In genomic region chr14:57746001-57746771, GRCm38 (mm10) we compare ENCODE assay signal across 8 mouse cellular contexts. TPM values are rescaled to one million over a fixed set of nuclear protein-coding genes. Genes with fewer than 3 reads are reported as not detected.
DNase-seq lines count a peak whose midpoint lies in the region; ATAC-seq and TF ChIP-seq lines count a peak whose summit lies in the region.

Gm49361 (minus strand) TSS chr14:57746103.

- no peak for TF ChIP-seq EP300 in ES-Bruce4 (IDR thresholded peaks at IDR 0.05; ENCODE audit: insufficient read depth, low read depth, low read length)
- TF ChIP-seq EP300 in stomach, postnatal 0 days (optimal IDR thresholded peaks at IDR 0.05), result no peak

- H3K4me3 ChIP-seq in ES-Bruce4 (ENCODE audit: low read depth, low read length), result peak within 1 kb of the TSS; percentile 74
- H3K4me3 ChIP-seq in forebrain, embryonic 14.5 days (ENCODE audit: low read depth, low read length), result peak within 1 kb of the TSS; percentile 87
- H3K4me3 ChIP-seq in liver, embryonic 16.5 days (ENCODE audit: low read depth, low read length), result peak within 1 kb of the TSS; percentile 83
- peak within 1 kb of the TSS; percentile 93 for H3K4me3 ChIP-seq in neural tube, embryonic 12.5 days
- peak within 1 kb of the TSS; percentile 96 for H3K4me3 ChIP-seq in stomach, postnatal 0 days (ENCODE audit: low read depth, low read length)

- TF ChIP-seq POLR2A in ES-Bruce4 (IDR thresholded peaks at IDR 0.05; ENCODE audit: insufficient read depth, low read length), result no peak

- no peaks in the 10 kb centered on the region for H3K9me3 ChIP-seq in ES-Bruce4 (replicated peaks; ENCODE audit: control insufficient read depth, insufficient read depth, low read length, poor library complexity, severe bottlenecking)
- H3K9me3 ChIP-seq in forebrain, embryonic 14.5 days (replicated peaks; ENCODE audit: control insufficient read depth, low read length), result no peaks in the 10 kb centered on the region
- no peaks in the 10 kb centered on the region for H3K9me3 ChIP-seq in liver, embryonic 16.5 days (replicated peaks; ENCODE audit: control insufficient read depth, low read length)
- no peaks in the 10 kb centered on the region for H3K9me3 ChIP-seq in neural tube, embryonic 12.5 days
- no peaks in the 10 kb centered on the region for H3K9me3 ChIP-seq in stomach, postnatal 0 days (ENCODE audit: control insufficient read depth, low read length)

- TF ChIP-seq CTCF in ES-Bruce4 (IDR thresholded peaks at IDR 0.05; ENCODE audit: low read depth, low read length), result no peak
- peak; percentile 29; the same call in 1 of the 2 replicates for TF ChIP-seq CTCF in stomach, postnatal 0 days (IDR thresholded peaks at IDR 0.05; ENCODE audit: low read depth)

- WGBS in forebrain, embryonic 14.5 days, result under 1% methylated on average over 66 of the region's 68 CpGs
- WGBS in large intestine, adult 2 months, result under 1% methylated on average over 56 of the region's 68 CpGs
- WGBS in liver, embryonic 16.5 days (ENCODE audit: insufficient replicate concordance), result 0% methylated on average over 58 of the region's 68 CpGs
- under 1% methylated on average over 68 of the region's 68 CpGs for WGBS in neural tube, embryonic 12.5 days
- WGBS in stomach, postnatal 0 days, result under 1% methylated on average over 59 of the region's 68 CpGs

- peak within 1 kb of the TSS; percentile 97 for H3K9ac ChIP-seq in ES-Bruce4 (ENCODE audit: low read depth, poor library complexity, severe bottlenecking)
- peak within 1 kb of the TSS; percentile 87 for H3K9ac ChIP-seq in forebrain, embryonic 14.5 days (ENCODE audit: low read length)
- H3K9ac ChIP-seq in liver, embryonic 16.5 days (ENCODE audit: low read depth, low read length), result peak within 1 kb of the TSS; percentile 86
- H3K9ac ChIP-seq in neural tube, embryonic 12.5 days, result peak within 1 kb of the TSS; percentile 91
- H3K9ac ChIP-seq in stomach, postnatal 0 days (ENCODE audit: low read length), result peak within 1 kb of the TSS; percentile 97

- peak within 1 kb of the TSS; percentile 93 for H3K4me2 ChIP-seq in forebrain, embryonic 14.5 days (ENCODE audit: low read length)
- H3K4me2 ChIP-seq in liver, embryonic 16.5 days (ENCODE audit: low read depth, low read length), result peak within 1 kb of the TSS; percentile 89
- peak within 1 kb of the TSS; percentile 91 for H3K4me2 ChIP-seq in neural tube, embryonic 12.5 days (replicated peaks)
- peak within 1 kb of the TSS; percentile 71 for H3K4me2 ChIP-seq in stomach, postnatal 0 days (replicated peaks; ENCODE audit: low read depth)

- no peak within 1 kb of the TSS for H3K27ac ChIP-seq in ES-Bruce4 (ENCODE audit: insufficient read depth, low read length)
- peak within 1 kb of the TSS; percentile 75 for H3K27ac ChIP-seq in forebrain, embryonic 14.5 days (ENCODE audit: low read depth, low read length)
- H3K27ac ChIP-seq in liver, embryonic 16.5 days (ENCODE audit: low read length), result peak within 1 kb of the TSS; percentile 85
- H3K27ac ChIP-seq in neural tube, embryonic 12.5 days, result peak within 1 kb of the TSS; percentile 64; the same call in 1 of the 2 replicates
- peak within 1 kb of the TSS; percentile 97 for H3K27ac ChIP-seq in stomach, postnatal 0 days (replicated peaks)

- peak; percentile 92 for ATAC-seq in cerebellum, adult (ENCODE audit: insufficient number of reproducible peaks, low FRiP score, low TSS enrichment)
- peak; percentile 91 for ATAC-seq in forebrain, embryonic 14.5 days
- peak; percentile 93 for ATAC-seq in liver, embryonic 16.5 days (ENCODE audit: low read depth)
- ATAC-seq in neural tube, embryonic 12.5 days (ENCODE audit: low FRiP score, low read depth), result peak; percentile 93
- peak; percentile 93 for ATAC-seq in stomach, postnatal 0 days (ENCODE audit: low FRiP score, low TSS enrichment)

- intact Hi-C loops in heart, postnatal 10 days (cut with DNase I), result loop anchor here (1.0 to 5.0 kb wide), 3 partner anchors 39 to 59 kb away; partner anchors contain the start of gene Sap18

- no peaks in the 10 kb centered on the region for H3K36me3 ChIP-seq in ES-Bruce4 (ENCODE audit: control insufficient read depth, insufficient read depth, low read length, poor library complexity, severe bottlenecking)
- no peaks in the 10 kb centered on the region for H3K36me3 ChIP-seq in forebrain, embryonic 14.5 days (ENCODE audit: control insufficient read depth, insufficient read depth, low read length)
- no peaks in the 10 kb centered on the region for H3K36me3 ChIP-seq in liver, embryonic 16.5 days (ENCODE audit: control insufficient read depth, insufficient read depth)
- H3K36me3 ChIP-seq in neural tube, embryonic 12.5 days, result no peaks in the 10 kb centered on the region
- no peaks in the 10 kb centered on the region for H3K36me3 ChIP-seq in stomach, postnatal 0 days (ENCODE audit: control insufficient read depth, insufficient read depth, low read length)

- H3K4me1 ChIP-seq in ES-Bruce4 (ENCODE audit: control insufficient read depth, insufficient read depth, low read length), result no peaks in the 10 kb centered on the region
- peaks cover 13% of the 10 kb centered on the region for H3K4me1 ChIP-seq in forebrain, embryonic 14.5 days (ENCODE audit: control insufficient read depth, insufficient read depth, low read length)
- peaks cover 39% of the 10 kb centered on the region for H3K4me1 ChIP-seq in liver, embryonic 16.5 days (ENCODE audit: control insufficient read depth, low read depth, low read length)
- H3K4me1 ChIP-seq in neural tube, embryonic 12.5 days, result peaks cover 10% of the 10 kb centered on the region; the same call in 1 of the 2 replicates
- 0 out of 2 replicates have a peak, but pooled peaks cover 3% of the 10 kb centered on the region for H3K4me1 ChIP-seq in stomach, postnatal 0 days (replicated peaks; ENCODE audit: control insufficient read depth, insufficient read depth)

- DNase-seq in forebrain, embryonic 14.5 days (ENCODE audit: low spot score), result peak; percentile 86
- DNase-seq in heart, postnatal 10 days, result peak; percentile 96 to 97
- DNase-seq in large intestine, adult 2 months (ENCODE audit: low read depth, low spot score), result peak; percentile 61
- peak; percentile 91 for DNase-seq in stomach, postnatal 0 days (ENCODE audit: low spot score)

- H3K27me3 ChIP-seq in ES-Bruce4 (ENCODE audit: control insufficient read depth, insufficient read depth, low read length, poor library complexity, severe bottlenecking), result peaks cover 16% of the 10 kb centered on the region
- peaks cover 7% of the 10 kb centered on the region for H3K27me3 ChIP-seq in forebrain, embryonic 14.5 days (replicated peaks; ENCODE audit: control insufficient read depth, insufficient read depth, low read length)
- H3K27me3 ChIP-seq in liver, embryonic 16.5 days (ENCODE audit: control insufficient read depth, insufficient read depth, low read depth, low read length), result peaks cover 15% of the 10 kb centered on the region
- no peaks in the 10 kb centered on the region for H3K27me3 ChIP-seq in neural tube, embryonic 12.5 days (replicated peaks)
- H3K27me3 ChIP-seq in stomach, postnatal 0 days (ENCODE audit: control insufficient read depth, insufficient read depth, low read length), result no peaks in the 10 kb centered on the region

RNA-seq across cellular contexts. Expression of gene Gm49361, which starts in this region (rescaled TPM):
- not detected in 2 replicates for polyA plus RNA-seq in ES-Bruce4 (2011; ENCODE audit: insufficient read depth, insufficient read length, low read depth, missing spikeins)
- not detected in 2 replicates for polyA plus RNA-seq in forebrain, embryonic 14.5 days (2014; fragmentation: Nextera tagmentation; extraction: Ambion mirVana)
- total RNA-seq in heart, postnatal 10 days (2021), result 1 to 10 TPM; 1.5 to 1.6 TPM
- not detected in 2 replicates for polyA plus RNA-seq in large intestine, adult 2 months (2012; rRNA removed)
- polyA plus RNA-seq in liver, embryonic 16.5 days (2015; fragmentation: Nextera tagmentation; extraction: Ambion mirVana), result not detected in 2 replicates
- not detected in 2 replicates for polyA plus RNA-seq in neural tube, embryonic 12.5 days (2016; fragmentation: Nextera tagmentation; extraction: Ambion mirVana)
- polyA plus RNA-seq in stomach, postnatal 0 days (2015; fragmentation: Nextera tagmentation; extraction: Ambion mirVana), result not detected in 2 replicates

Comparison
In these comparisons a context has a peak if more than half of its experiments do, and no peak if none do; other contexts are left out.
1. Peak in DNase-seq, ATAC-seq, H3K4me3 ChIP-seq, H3K27ac ChIP-seq, H3K9ac ChIP-seq and H3K4me2 ChIP-seq in forebrain, embryonic 14.5 days; RNA of the gene not detected or under 1 TPM.
2. Peak in DNase-seq in large intestine, adult 2 months; RNA of the gene not detected or under 1 TPM.
3. Peak in ATAC-seq, H3K4me3 ChIP-seq, H3K27ac ChIP-seq, H3K9ac ChIP-seq and H3K4me2 ChIP-seq in liver, embryonic 16.5 days; RNA of the gene not detected or under 1 TPM.
4. Peak in ATAC-seq, H3K4me3 ChIP-seq, H3K27ac ChIP-seq, H3K9ac ChIP-seq and H3K4me2 ChIP-seq in neural tube, embryonic 12.5 days; RNA of the gene not detected or under 1 TPM.
5. Peak in DNase-seq, ATAC-seq, H3K4me3 ChIP-seq, H3K27ac ChIP-seq, H3K9ac ChIP-seq and H3K4me2 ChIP-seq in stomach, postnatal 0 days; RNA of the gene not detected or under 1 TPM.